Mouse (Mus musculus) spleen, adult 12 weeks (tissue): Measurements from ENCODE around the gene Bbs9.

Experiments used
- DNase-seq: peaks from one replicate; pipeline ENCODE4 v3.0.0; 2022; ENCODE audit warnings: low spot score

Gene Bbs9

DNA sequence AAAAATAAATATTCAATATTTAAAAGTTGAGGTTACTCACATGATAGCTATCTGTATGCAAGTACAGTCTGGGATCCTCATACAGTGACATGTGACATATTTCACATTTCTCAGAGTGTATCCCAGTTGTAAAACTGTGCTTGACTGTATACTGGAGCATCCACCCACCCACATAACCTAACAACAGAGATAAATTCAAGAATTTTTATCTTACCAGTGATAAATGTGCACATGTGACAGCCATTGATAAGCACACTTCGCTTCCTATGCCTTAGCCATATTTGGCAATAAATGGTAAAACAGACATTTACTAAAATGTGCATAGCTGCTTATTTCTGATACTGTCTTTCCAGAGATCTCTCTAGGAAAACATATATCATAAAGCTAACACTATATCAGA lies 330.5 kb downstream of the Bbs9 start:
- DNase-seq, result no peak

GRCm38 (mm10) chr9:22806494-22806893 lies 331.0 kb downstream of the Bbs9 start:
- no peak for DNase-seq

DNA sequence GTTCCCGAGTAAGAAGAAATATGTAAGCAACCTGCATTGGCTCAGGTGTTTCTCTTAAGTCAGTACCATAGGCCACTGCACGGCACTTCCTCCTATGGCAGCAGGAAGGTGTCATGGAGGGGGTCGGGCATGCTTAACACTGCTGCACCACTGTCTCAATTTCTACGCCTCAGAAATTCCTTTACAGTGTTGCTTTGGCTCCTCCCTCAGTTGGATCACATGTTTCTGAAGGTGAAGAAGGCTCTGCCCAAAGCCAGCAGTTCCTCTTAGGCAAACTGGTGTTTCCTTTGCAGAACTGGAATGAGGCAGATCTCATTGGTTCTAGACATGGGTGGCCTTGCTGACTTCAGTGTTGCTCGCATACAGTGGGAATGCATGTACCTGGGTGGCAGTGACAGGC lies 332.2 kb downstream of the Bbs9 start:
- no peak for DNase-seq

DNA sequence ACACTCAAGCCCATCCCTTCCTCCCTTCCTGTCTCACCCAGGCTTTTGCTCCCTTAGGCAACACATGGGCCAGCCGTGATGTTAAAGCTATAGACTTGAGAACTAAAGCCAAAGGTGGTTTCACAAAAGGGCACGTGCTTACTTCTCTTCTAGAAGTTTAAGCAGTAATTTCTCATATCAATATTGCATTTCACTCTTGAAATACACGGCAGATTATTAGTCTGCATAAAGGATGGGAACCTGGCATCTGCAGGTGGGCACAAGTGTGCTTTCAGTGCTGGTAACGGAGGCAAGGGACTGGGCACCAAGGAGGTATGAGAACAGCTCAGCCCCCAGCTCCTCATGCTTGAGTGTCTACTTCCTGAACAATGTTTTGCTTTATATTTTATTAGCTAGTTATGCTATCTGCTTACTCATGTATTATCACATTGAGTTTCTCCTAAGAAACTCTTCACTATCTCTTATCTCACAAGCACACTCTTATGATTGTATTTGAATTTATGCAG lies 334.2 kb downstream of the Bbs9 start:
- DNase-seq, result no peak

- DNase-seq, result no peak
Measured at GRCm38 (mm10) chr9:22810454-22810853, 334.9 kb downstream of the Bbs9 start.

DNA sequence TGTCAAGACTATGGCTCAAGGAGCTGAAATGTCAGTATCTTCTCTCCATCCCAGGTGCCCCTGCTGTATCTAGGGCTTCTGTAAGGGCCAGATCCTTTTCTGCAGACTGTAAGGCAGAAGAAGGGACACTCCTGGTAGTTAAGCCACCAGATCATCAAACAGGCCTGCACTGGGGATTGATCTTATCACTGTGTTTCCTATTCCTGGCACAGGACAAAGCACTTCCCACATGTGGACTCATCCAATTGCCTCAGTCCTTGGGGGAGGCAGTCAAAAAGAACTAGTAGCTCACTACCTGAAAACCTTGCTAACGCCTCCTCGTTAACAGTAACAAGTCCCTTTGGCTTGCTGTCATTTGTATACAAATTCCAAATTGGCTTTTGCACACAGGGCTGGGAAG lies 336.4 kb downstream of the Bbs9 start:
- DNase-seq, result no peak

DNA sequence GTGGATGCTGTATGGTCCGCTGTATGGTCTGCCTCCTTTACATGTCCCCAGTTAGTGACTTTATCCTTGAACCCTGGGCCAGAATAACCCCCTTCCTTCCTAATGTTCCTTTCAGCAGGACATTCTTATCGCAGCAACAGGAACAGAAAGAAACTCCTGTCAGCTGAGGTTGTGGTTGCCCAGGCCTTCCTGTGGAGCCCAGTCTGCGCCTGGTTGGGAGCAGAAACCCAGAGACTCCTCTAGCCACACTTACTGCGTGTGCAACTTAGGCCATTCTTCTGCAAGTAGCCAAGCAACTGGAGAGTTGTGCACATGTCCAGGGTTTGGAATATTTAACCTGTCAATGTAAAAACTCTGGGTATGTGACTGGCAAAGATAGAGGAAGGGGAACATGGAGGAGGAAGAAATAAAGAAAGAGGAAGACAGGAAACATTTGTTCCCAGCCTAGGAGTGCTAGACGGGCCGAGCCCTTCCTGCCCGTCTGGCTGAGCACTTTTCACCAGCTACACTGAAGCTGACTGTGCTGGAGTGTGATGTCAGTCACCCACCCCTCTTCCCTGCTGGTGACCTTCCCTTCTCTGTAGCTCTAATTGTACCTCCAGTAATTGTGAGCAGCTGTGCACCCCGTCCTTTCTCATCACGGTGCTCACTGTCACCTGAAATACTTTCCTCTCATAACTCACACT lies 339.0 kb downstream of the Bbs9 start:
- DNase-seq, result no peak

- DNase-seq, result no peak
Measured at GRCm38 (mm10) chr9:22815093-22815458, 339.6 kb downstream of the Bbs9 start.

- no peak for DNase-seq
Measured at GRCm38 (mm10) chr9:22819539-22819938, 344.0 kb downstream of the Bbs9 start.

DNA sequence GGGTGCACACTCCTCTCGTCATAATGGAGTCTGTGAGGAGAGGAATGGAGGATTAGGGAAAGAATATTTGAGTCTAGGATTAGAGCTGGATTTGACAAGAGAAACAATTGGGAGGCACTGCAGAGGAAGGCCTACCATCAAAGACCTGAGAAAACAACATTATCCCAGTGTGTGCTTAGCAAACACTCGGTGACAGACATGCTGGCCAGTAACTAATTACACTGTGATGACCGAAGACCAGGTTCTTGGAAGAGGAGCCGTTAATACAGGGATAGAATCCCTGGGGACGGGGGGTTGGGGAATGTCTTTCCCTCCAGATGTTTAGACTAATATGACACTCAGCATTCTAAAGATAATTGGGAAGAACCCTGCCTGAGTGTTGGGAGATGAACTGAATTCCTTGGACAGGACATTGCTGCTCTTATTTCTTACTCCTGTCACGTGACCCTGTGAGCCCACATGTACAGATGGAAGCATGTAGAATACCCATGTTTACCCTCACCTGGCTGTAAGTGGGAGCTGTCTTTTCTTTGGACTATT lies 345.2 kb downstream of the Bbs9 start:
- DNase-seq, result no peak

DNA sequence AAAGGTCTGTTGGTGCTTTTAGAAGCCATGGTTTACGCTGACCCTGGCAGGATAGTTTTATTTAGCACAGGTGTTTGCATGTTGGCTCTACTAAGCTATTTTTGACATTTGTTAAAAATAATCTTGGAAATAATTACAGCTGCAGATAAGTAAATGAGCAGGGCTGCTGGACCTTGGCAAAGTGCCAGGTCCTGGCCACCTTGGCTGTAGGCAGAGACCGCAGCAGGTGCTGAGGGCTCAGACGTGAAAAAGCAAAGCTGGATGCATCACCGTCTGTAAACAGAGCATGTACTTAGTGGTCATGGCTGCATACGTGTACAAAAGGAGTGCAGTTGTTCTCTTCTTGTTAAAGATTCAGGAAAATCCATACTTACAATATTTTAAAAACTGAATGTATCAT lies 347.3 kb downstream of the Bbs9 start:
- DNase-seq, result no peak

- DNase-seq, result no peak
Measured at GRCm38 (mm10) chr9:22823856-22824255, 348.3 kb downstream of the Bbs9 start.

- DNase-seq, result no peak
Measured at GRCm38 (mm10) chr9:22824910-22825309, 349.4 kb downstream of the Bbs9 start.

- no peak for DNase-seq
Measured at GRCm38 (mm10) chr9:22826571-22826990, 351.1 kb downstream of the Bbs9 start.

DNA sequence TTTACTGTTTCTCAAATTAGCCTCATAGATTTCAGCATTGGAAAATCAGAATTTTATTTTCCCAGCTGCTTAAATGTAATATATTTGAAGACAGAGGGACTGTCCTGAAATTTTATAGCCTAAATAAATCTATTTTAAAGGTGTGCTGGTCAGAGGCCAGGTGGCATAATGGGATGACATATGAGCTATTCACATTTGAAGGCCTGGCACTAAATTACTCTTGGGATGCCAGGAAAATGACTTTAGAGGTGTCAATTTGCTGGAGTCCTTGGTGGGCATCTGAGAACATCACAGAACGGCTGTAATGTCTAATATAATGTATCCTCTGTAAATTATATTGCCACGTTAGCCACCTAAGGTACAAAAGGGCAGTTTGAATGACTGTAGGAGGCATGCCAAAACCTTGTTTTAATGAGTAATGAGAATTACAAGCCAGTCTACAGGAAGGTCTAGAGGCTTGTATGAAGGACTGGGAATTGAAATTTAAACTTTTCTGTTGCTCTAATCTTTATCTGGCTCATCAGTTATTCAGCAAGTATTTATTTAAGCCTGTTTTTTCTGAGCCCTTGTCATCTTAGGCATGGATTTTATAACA lies 351.8 kb downstream of the Bbs9 start:
- no peak for DNase-seq

- DNase-seq, result no peak
Measured at GRCm38 (mm10) chr9:22829212-22829960, 353.9 kb downstream of the Bbs9 start.

GRCm38 (mm10) chr9:22834994-22835512 lies 359.5 kb downstream of the Bbs9 start:
- no peak for DNase-seq

- DNase-seq, result no peak
Measured at GRCm38 (mm10) chr9:22837000-22837399, 361.5 kb downstream of the Bbs9 start.

DNA sequence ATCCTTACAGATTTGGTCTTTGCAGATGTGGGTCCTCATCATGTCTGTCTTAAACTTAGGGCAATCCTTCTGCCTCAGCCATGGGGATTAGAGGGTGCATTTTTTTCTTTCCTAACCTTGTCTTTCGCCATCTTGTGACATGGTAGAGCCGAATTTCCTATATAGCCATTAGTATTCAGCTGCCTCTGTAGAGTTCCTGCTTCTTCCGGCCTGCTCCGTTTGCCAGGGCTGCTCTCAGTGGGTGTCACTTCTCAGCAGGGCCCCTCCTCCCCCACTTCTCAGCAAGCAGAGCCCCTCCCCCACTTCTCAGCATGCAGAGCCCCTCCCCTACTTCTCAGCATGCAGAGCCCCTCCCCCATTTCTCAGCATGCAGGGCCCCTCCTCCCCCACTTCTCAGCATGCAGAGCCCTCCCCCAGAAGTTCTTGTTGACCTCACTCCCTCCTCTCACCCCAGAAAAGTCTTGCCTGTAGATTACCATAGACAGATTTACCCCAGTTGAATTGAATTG lies 362.2 kb downstream of the Bbs9 start:
- no peak for DNase-seq

DNA sequence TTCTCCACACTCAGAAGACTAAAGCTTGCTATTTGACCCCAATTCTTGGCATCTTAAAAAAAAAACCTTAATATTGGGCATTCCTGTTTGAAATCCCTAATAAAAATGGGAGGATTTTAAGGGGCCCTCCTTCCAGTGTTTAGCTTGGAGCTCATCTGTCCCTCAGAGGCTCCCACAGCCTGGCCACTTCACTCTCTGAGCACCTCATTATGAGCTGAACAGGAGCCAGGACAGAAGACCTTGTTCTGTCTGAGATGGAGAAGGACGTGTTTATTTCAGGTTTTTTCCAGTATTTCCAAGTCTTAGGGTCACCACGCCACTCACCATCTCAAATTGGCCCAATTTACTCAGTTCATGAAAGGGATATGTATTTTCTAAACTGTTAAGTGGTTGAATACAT lies 370.5 kb downstream of the Bbs9 start:
- DNase-seq, result no peak

- no peak for DNase-seq
Measured at GRCm38 (mm10) chr9:22846783-22847182, 371.3 kb downstream of the Bbs9 start.

DNA sequence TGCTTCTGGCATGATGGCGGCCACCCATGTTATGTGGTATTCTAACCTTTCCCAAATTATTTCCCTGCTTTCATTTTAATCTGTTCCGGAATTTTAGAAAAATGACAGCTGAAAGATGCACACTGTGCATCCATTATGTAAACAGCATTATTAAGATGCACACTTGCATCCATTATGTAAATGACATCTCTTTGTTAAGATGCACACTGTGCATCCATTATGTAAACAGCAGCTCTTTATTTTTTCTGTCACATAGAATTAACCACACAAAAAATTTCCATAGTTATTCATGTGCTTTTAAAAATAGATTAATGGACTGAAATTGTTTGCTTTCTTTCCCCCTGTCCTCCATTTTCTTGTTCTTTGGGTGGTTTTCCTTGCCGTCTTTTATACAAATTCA lies 373.3 kb downstream of the Bbs9 start:
- no peak for DNase-seq

DNA sequence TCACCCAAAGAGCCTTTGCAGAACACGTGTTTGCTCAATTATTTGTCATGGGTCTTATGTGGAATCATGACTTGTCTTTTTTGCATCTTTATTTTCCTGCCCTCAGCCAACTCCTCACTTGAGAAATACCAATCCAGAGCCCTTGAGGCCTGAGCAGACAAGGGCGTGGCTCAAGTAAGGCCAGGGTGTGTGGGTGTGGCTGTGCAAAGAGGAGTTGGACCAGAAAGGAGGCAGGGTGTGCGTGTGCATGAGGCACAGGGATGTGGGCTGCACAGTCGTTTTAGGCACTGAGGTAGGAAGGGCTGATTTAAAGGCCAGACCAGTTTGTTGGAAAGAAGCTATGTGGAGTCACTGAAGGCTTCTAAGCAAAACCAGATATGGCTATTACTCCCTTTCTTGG lies 373.7 kb downstream of the Bbs9 start:
- DNase-seq, result no peak
